Mouse (Mus musculus) limb, embryonic 14.5 days (tissue): ENCODE measurements around the gene Tmem147. TPM values are rescaled to one million over a fixed set of nuclear protein-coding genes. Genes with fewer than 3 reads are reported as not detected.
"Not testable (repeated sequence)": the region's sequence is repeated elsewhere in the genome, so short reads cannot be mapped to it uniquely, and the experiment has no call there.

ENCODE experiments used
- ATAC-seq: fragments of 200-750 bp; cut with Nextera tagmentation; 2 replicates; pipeline ENCODE4 v1.8.0; 2017; ENCODE audit warnings: low read depth, moderate number of reproducible peaks, moderate TSS enrichment; ENCODE audit not compliant: low FRiP score
- DNase-seq: peaks from one replicate; pipeline ENCODE4 v3.0.0-alpha.2; 2015; ENCODE audit warnings: low spot score
- H3K27ac ChIP-seq: fragments of 300-500 bp; sonication (generic); replicated peaks from 2 replicates; pipeline ENCODE4 v1.5.1; 2014; ENCODE audit warnings: low read depth, mild to moderate bottlenecking, low read length, moderate library complexity, mixed read lengths
- H3K27me3 ChIP-seq: fragments of 300-500 bp; sonication (generic); 2 replicates; pipeline ENCODE4 v1.6.1; 2014; ENCODE audit warnings: low read length, mixed read lengths; ENCODE audit not compliant: control insufficient read depth, insufficient read depth
- H3K36me3 ChIP-seq: fragments of 300-500 bp; sonication (generic); 2 replicates; pipeline ENCODE4 v1.6.1; 2014; ENCODE audit warnings: mild to moderate bottlenecking, low read length, moderate library complexity, mixed read lengths; ENCODE audit not compliant: control insufficient read depth, insufficient read depth
- H3K4me1 ChIP-seq: fragments of 300-500 bp; sonication (generic); 2 replicates; pipeline ENCODE4 v1.6.1; 2014; ENCODE audit warnings: antibody characterized with exemption, low read length, mixed read lengths; ENCODE audit not compliant: control insufficient read depth, insufficient read depth
- H3K4me2 ChIP-seq: fragments of 300-500 bp; sonication (generic); replicated peaks from 2 replicates; pipeline ENCODE4 v1.6.1; 2014; ENCODE audit warnings: low read depth, mild to moderate bottlenecking, low read length, moderate library complexity; ENCODE audit not compliant: severe bottlenecking
- H3K4me3 ChIP-seq: fragments of 300-500 bp; sonication (generic); replicated peaks from 2 replicates; pipeline ENCODE4 v1.5.1; 2014; ENCODE audit warnings: low read length
- H3K9ac ChIP-seq: fragments of 300-500 bp; sonication (generic); 2 replicates; pipeline ENCODE4 v1.6.1; 2014; ENCODE audit warnings: mild to moderate bottlenecking, low read depth, low read length, moderate library complexity; ENCODE audit not compliant: severe bottlenecking
- H3K9me3 ChIP-seq: fragments of 300-500 bp; sonication (generic); 2 replicates; pipeline ENCODE4 v1.6.1; 2016; ENCODE audit warnings: low read length; ENCODE audit not compliant: control insufficient read depth
- POLR2A ChIP-seq: fragments of 200-500 bp; IDR thresholded peaks from 2 replicates; pipeline ENCODE4 v1.8.0; 2012; ENCODE audit warnings: inconsistent platforms, mild to moderate bottlenecking, moderate library complexity, borderline replicate concordance; ENCODE audit not compliant: insufficient read depth, insufficient read length; ENCODE audit errors: extremely low read depth
- WGBS: fragments of 180-500 bp; shearing (Covaris S2); extraction: QIAGEN DNeasy Blood & Tissue Kit; methylation state at CpG from one replicate; pipeline ENCODE4 v1.1.7; 2014; 5-methylcytosine and 5-hydroxymethylcytosine counted together
- polyA plus RNA-seq, 2 experiments: library from polyadenylated mRNA; depleted of rRNA in 1 of 2; stranded (reverse) in 1 of 2; unstranded in 1 of 2; fragments of >200 nt; fragmentation: Nextera tagmentation in 1 of 2; extraction: Ambion mirVana in 1 of 2; gene quantifications; 2 replicates each; pipeline versions ENCODE4 v1.2.1 to v1.2.3; 2012 to 2014

Tmem147 gene
- polyA plus RNA-seq, 2 experiments = 178 to 231 TPM

DNA sequence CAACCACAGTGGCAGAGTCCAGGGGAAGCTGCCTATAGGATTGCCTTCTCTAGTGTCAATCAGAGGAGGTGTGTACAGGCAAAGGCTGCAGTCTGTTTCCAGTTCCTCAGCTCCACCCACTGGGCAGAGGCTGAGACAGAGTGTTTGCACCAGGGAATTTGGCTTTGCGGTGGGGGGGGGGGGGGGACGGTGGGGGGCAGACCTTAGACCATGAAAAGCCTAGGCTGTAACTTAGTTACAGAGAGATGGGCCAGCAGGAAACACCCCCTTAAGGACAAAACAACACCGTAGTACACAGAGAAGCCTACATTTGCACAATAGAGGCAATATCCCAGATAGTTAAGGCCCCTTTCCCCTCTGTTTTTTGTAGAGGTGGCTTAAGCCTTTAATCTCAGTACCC lies 27.7 kb upstream of the Tmem147 start:
- Histone ChIP-seq H3K4me3 (no peak overlapping the region), H3K27me3 (no peaks in the 10 kb centered on the region), H3K27ac (no peak overlapping the region), H3K4me1 (no peaks in the 10 kb centered on the region), H3K4me2 (no peak overlapping the region), H3K9me3 (peaks cover 9% of the 10 kb centered on the region; the same call in 1 of the 2 replicates), H3K36me3 (peaks cover 10% of the 10 kb centered on the region), H3K9ac (no peak overlapping the region)
- DNase-seq (no peak), ATAC-seq (no peak)
- 80% methylated on average over 1 of the region's 3 CpGs for WGBS
- no peak for TF ChIP-seq POLR2A

DNA sequence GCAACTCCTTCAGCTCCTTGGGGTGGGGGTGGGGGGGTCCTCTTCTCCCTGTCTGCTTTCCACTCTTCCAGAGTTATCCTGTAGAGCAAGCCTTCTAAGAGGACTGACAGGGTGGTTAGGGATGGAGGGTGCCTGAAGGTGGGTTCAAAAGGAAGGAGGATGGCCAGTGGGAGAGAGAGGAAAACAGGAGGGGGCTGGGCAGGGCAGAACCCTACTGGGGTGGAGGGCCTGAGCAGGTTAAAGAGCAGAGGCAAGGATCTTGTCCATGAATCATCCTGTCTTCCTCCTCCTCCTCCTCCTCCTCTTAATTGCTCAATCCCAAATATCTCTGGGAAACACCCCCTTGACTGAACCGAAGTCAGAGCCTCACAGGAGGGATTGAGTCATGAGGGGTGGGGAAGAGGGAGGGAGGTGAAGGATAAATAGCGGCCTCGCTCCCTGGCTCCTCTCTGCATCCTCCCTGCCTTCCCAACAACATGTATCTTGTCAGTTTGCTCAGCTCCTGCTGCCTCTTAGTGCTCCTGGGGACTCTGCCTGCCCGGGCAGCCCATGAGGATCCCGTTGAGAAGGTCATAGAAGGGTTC lies 21.8 kb upstream of the Tmem147 start, which contains the start of gene Sbsn:
Gene Sbsn, plus strand, starts transcription at position 386 of the 584 bp plus-strand sequence.
- H3K27me3 ChIP-seq = no peaks in the 10 kb centered on the region
- ATAC-seq = no peak
- WGBS = 44% methylated on average over 5 of the region's 5 CpGs

DNA sequence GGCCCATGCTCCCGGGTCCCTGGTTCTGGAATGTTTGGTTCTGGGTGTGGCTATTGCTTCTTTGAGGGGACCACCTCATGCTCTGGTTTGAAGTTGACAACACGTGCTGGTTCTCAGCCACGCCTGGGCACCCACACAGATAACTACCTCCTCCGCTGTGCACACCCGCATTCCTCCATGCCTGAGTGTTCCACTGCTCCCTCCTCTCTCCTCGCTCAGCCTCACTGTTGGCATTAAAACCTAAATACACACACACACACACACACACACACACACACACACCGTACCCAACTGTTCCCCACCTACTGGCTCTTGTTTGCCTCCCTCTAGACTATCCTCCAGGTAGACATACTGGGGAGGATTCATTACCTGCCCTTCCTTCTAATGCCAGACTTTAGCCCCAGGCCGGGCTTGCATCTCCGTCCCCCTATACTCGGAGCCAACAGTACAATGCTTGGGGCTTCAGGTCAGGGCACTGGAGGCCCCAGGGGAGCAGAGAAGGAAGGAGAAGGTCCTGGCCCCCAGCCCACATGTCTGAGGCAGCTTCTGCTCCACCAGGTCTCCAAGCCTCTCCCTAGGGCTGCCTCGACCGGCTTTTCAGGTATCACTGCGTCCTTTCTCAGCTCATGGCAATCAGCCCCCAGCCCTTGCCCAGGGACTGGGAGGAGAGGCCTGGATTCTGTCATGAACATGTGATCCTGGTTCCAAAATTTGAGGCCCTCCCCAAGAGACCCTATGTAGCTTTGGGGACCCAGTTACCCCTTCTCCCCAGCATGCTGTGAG lies 20.7 kb upstream of the Tmem147 start:
- Histone ChIP-seq H3K9me3 (peaks cover 6% of the 10 kb centered on the region; the same call in 1 of the 2 replicates), H3K4me3 (no peak overlapping the region), H3K27me3 (no peaks in the 10 kb centered on the region), H3K4me2 (no peak overlapping the region), H3K9ac (no peak overlapping the region), H3K36me3 (peaks cover 7% of the 10 kb centered on the region), H3K4me1 (no peaks in the 10 kb centered on the region), H3K27ac (no peak overlapping the region)
- 81% methylated on average over 13 of the region's 13 CpGs for WGBS
- no peak for DNase-seq
- TF ChIP-seq POLR2A = no peak
- no peak for ATAC-seq

More for the DNA sequence above, 21.8 kb upstream of the Tmem147 start, which contains the start of gene Sbsn:
- no peak within 1 kb of the TSS for H3K4me2 ChIP-seq
- TF ChIP-seq POLR2A = no peak
- peaks cover 10% of the 10 kb centered on the region for H3K36me3 ChIP-seq
- no peak within 1 kb of the TSS for H3K9ac ChIP-seq
- no peaks in the 10 kb centered on the region for H3K4me1 ChIP-seq
- peaks cover 9% of the 10 kb centered on the region; the same call in 1 of the 2 replicates for H3K9me3 ChIP-seq
- H3K4me3 ChIP-seq = no peak within 1 kb of the TSS
- H3K27ac ChIP-seq = no peak within 1 kb of the TSS
- DNase-seq = no peak

DNA sequence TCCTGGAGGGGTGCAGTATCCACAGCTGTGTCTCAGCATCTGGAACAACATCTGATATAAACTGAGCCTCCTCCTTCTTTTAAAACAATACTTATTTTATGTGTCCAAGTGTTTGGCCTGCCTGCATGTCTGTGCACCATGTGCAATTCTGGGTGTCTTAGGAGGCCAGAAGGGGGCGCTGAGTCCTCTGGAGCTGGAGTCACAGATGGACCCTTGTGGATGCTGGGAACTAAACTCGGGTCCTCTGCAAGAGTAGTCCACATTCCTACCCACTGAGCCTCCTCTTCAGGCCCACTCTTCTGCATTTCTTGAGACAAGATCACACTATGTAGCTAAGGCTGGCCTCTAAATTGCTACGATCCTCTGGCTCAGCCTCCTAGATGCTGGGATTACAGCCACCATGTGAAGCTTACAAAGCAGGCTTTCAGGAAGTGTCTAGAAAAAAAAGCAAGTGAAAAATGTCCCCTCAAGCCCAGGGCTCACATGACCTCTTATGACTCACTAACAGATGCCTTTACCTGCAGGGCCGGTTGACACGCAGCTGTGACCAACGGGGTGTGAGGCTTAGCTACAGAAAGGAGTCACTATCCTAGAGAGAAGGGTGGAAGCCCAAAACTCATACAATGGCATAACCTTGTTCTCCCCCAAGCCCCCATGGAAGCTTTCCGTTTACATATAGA lies 18.3 kb upstream of the Tmem147 start:
- H3K9me3 ChIP-seq = no peaks in the 10 kb centered on the region
- 82% methylated on average over 7 of the region's 7 CpGs for WGBS
- H3K4me3 ChIP-seq = no peak overlapping the region
- no peak overlapping the region for H3K4me2 ChIP-seq
- no peak for ATAC-seq
- no peaks in the 10 kb centered on the region for H3K4me1 ChIP-seq
- no peak for DNase-seq
- no peak overlapping the region for H3K9ac ChIP-seq
- no peaks in the 10 kb centered on the region for H3K27me3 ChIP-seq
- no peak overlapping the region for H3K27ac ChIP-seq
- TF ChIP-seq POLR2A = no peak
- H3K36me3 ChIP-seq = no peaks in the 10 kb centered on the region

DNA sequence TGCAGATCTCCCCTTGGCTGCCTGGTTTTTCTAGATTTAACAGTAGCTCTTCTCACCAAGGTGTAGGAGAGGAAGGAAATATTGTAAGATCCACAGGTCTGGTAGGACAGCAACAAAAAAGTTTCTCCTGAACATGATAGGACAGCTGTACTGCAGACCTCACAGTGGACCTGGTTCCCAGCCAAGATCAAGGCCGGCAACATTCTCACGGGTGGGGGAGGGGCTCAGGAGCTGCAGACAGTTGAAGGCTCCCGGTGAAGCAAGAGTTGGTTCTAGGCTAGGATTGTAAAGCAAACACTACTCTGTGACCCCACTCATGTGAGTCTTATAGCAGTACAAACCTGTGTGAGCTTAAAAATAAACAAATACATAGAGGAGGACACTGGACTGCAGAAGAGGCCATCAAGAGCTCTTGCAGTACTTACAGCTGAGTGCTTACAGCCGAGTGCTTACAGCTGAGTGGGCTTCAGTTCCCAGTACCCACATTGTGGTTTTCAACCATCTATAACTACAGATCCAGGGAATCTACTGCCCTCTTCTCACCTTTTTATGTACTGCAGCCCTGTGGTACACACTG lies 14.8 kb upstream of the Tmem147 start:
- Histone ChIP-seq H3K36me3 (no peaks in the 10 kb centered on the region), H3K27ac (no peak overlapping the region), H3K27me3 (no peaks in the 10 kb centered on the region), H3K9ac (no peak overlapping the region), H3K4me1 (no peaks in the 10 kb centered on the region), H3K9me3 (no peaks in the 10 kb centered on the region), H3K4me2 (no peak overlapping the region), H3K4me3 (no peak overlapping the region)
- ATAC-seq = no peak
- DNase-seq = no peak
- TF ChIP-seq POLR2A = no peak
- 37% methylated on average over 4 of the region's 4 CpGs for WGBS

DNA sequence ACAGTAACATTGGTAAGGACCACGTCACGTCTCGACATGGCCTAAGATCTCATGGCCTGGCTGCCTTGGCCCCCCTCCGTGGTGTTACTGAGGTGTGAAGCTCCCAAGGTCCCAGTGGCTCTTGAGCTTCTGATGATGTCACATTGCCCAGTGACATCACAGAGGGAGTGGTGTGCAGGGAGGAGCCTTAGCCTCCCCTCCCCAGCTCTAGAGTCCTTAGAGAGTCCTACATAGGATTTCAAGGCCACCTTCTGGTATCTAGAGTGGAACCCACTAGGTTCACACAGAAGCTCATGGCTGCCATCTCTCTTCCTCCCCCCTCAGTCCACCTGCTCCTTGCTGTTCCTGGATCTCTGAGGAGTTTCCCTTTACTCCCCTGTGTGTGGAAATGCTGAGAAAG lies 14.3 kb upstream of the Tmem147 start, which contains the start of gene Gapdhs:
Gene Gapdhs, minus strand, starts transcription at position 65 of the 400 bp plus-strand sequence.
- H3K36me3 ChIP-seq, H3K4me1 ChIP-seq, H3K9ac ChIP-seq, H3K4me2 ChIP-seq, DNase-seq, H3K9me3 ChIP-seq, H3K4me3 ChIP-seq, H3K27me3 ChIP-seq, ATAC-seq, H3K27ac ChIP-seq: not testable (repeated sequence)
- no CpG with 5 or more reads among the region's 4 CpGs for WGBS

DNA sequence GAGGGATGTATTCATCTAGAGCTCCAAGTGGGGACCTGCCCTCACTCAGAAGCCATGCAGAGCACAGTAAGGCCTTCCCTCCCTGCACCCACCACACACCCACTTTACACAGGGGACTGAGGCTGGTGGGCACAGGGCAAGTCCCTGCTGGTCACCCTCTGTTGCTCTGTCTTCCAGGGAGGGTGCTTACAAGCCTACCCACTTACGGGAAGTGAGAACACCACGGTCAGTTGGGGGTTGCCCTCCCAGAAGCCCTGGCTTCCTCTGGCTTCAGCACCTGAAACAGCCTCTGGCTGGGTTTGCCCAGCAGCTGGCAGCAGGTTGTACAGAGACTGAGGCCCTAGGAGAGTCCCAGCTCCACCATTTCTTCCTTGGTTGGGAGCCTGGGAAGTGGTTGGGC lies 13.2 kb upstream of the Tmem147 start:
- H3K9me3 ChIP-seq, H3K36me3 ChIP-seq, DNase-seq, H3K4me2 ChIP-seq, H3K4me1 ChIP-seq, H3K4me3 ChIP-seq, ATAC-seq, H3K27ac ChIP-seq, H3K27me3 ChIP-seq, H3K9ac ChIP-seq: not testable (repeated sequence)
- WGBS = 100% methylated on average over 2 of the region's 2 CpGs
